Mouse (Mus musculus) inflammation-experienced regulatory T-cells, adult 6 months (primary cell): ENCODE results near the gene Plpp7. TPM values are rescaled to one million over a fixed set of nuclear protein-coding genes. Genes with fewer than 3 reads are reported as not detected.

ENCODE experiments used
- polyA plus RNA-seq, 3 experiments: library from polyadenylated mRNA; unstranded; fragments of 100-300 nt; shearing (Covaris generic); gene quantifications; one replicate each; pipeline ENCODE4 v1.2.1; 2017

The Plpp7 gene
- polyA plus RNA-seq, 3 experiments from 2014 or later, result not detected

Other genes with a start within 250 kb of the Plpp7 start
- under 1 TPM in 1 of 3 experiments, not detected in 2; 0.22 TPM for gene Fibcd1, start 249.5 kb upstream of the Plpp7 start, polyA plus RNA-seq
- gene Lamc3, start 208.2 kb upstream of the Plpp7 start, polyA plus RNA-seq, result not detected
- gene Aif1l, start 145.4 kb upstream of the Plpp7 start, polyA plus RNA-seq, result 1 to 10 TPM in 1 of 3 experiments, not detected in 2; 1.4 TPM
- gene Nup214, start 121.1 kb upstream of the Plpp7 start, polyA plus RNA-seq, result 100 to 1,000 TPM in 1 of 3 experiments, 10 to 100 TPM in 2; 75.0 to 105 (median 96.0) TPM
- 10 to 100 TPM; 21.3 to 26.7 (median 22.5) TPM for gene Fam78a, start 10.7 kb upstream of the Plpp7 start, polyA plus RNA-seq
- 10 to 100 TPM; 33.6 to 40.3 (median 35.2) TPM for gene Prrc2b, start 55.6 kb downstream of the Plpp7 start, polyA plus RNA-seq
- 1 to 10 TPM; 2.4 to 4.2 (median 3.0) TPM for gene Pomt1, start 141.1 kb downstream of the Plpp7 start, polyA plus RNA-seq
- 10 to 100 TPM; 33.2 to 37.9 (median 36.2) TPM for gene Uck1, start 164.6 kb downstream of the Plpp7 start, polyA plus RNA-seq
- gene Golga2, start 191.9 kb downstream of the Plpp7 start, polyA plus RNA-seq, result 10 to 100 TPM; 17.4 to 21.7 (median 21.4) TPM
- 100 to 1,000 TPM; 155 to 247 (median 208) TPM for gene Swi5, start 192.5 kb downstream of the Plpp7 start, polyA plus RNA-seq